Mouse (Mus musculus): ENCODE measurements around the gene Cflar.
"Not testable (repeated sequence)": the region's sequence is repeated elsewhere in the genome, so short reads cannot be mapped to it uniquely, and the experiment has no call there.

GRCm38 (mm10) chr1:58669635-58670034, 41.7 kb upstream of the Cflar start:
- TF ChIP-seq MAX (IDR thresholded peaks at IDR 0.05; ENCODE audit: low read length); POLR2A (IDR thresholded peaks at IDR 0.05; ENCODE audit: low read depth, low read length); CTCF (conservative IDR thresholded peaks at IDR 0.05 in 1 of 2, IDR thresholded peaks at IDR 0.05 in 1 of 2; ENCODE audit: low read depth in 2 of 2, low read length in 2 of 2); MAFK (IDR thresholded peaks at IDR 0.05; ENCODE audit: insufficient replicate concordance, low read length); SIN3A (IDR thresholded peaks at IDR 0.05; ENCODE audit: low read length); ZKSCAN1 (IDR thresholded peaks at IDR 0.05; ENCODE audit: borderline replicate concordance, low read depth, low read length); ETS1 (conservative IDR thresholded peaks at IDR 0.05; ENCODE audit: low read depth, low read length): not testable (repeated sequence)

Measured in CH12.LX (cell line).